Mouse (Mus musculus) embryonic facial prominence, embryonic 13.5 days (tissue): ENCODE data around the gene Cmtm4. TPM values are rescaled to one million over a fixed set of nuclear protein-coding genes. Genes with fewer than 3 reads are reported as not detected.
A peak's percentile ranks its signal among the peaks of the same experiment; 100 is the strongest.
"Not testable (repeated sequence)": the region's sequence is repeated elsewhere in the genome, so short reads cannot be mapped to it uniquely, and the experiment has no call there.

Experiments
- ATAC-seq: fragments of 200-750 bp; cut with Nextera tagmentation; 2 replicates; pipeline ENCODE4 v1.8.0; 2017; ENCODE audit warnings: low read depth; ENCODE audit not compliant: insufficient number of reproducible peaks, insufficient read depth, low FRiP score, low TSS enrichment
- H3K27ac ChIP-seq: fragments of 300-500 bp; sonication (generic); 2 replicates; pipeline ENCODE4 v1.5.1; 2015; ENCODE audit warnings: moderate library complexity, mild to moderate bottlenecking, inconsistent platforms
- H3K27me3 ChIP-seq: fragments of 300-500 bp; sonication (generic); 2 replicates; pipeline ENCODE4 v1.6.1; 2015; ENCODE audit warnings: mild to moderate bottlenecking, inconsistent platforms
- H3K36me3 ChIP-seq: fragments of 300-500 bp; sonication (generic); 2 replicates; pipeline ENCODE4 v1.6.1; 2015; ENCODE audit warnings: mild to moderate bottlenecking, inconsistent platforms
- H3K4me1 ChIP-seq: fragments of 300-500 bp; sonication (generic); 2 replicates; pipeline ENCODE4 v1.6.1; 2015; ENCODE audit warnings: inconsistent platforms
- H3K4me2 ChIP-seq: fragments of 300-500 bp; sonication (generic); 2 replicates; pipeline ENCODE4 v1.6.1; 2015; ENCODE audit warnings: moderate library complexity, mild to moderate bottlenecking, inconsistent platforms
- H3K4me3 ChIP-seq: fragments of 300-500 bp; sonication (generic); 2 replicates; pipeline ENCODE4 v1.5.1; 2015; ENCODE audit warnings: mild to moderate bottlenecking, inconsistent platforms
- H3K9ac ChIP-seq: fragments of 300-500 bp; sonication (generic); 2 replicates; pipeline ENCODE4 v1.6.1; 2015; ENCODE audit warnings: mild to moderate bottlenecking, inconsistent platforms
- H3K9me3 ChIP-seq: fragments of 300-500 bp; sonication (generic); 2 replicates; pipeline ENCODE4 v1.6.1; 2016; ENCODE audit warnings: inconsistent platforms
- WGBS: fragments of 180-500 bp; shearing (Covaris S2); methylation state at CpG from one replicate; pipeline ENCODE4 v1.1.7; 2015; ENCODE audit warnings: mixed read lengths; 5-methylcytosine and 5-hydroxymethylcytosine counted together
- polyA plus RNA-seq: library from polyadenylated mRNA; unstranded; fragments of >200 nt; fragmentation: Nextera tagmentation; extraction: Ambion mirVana; gene quantifications from 2 replicates; pipeline ENCODE4 v1.2.1, GENCODE M21; 2015

The Cmtm4 gene
- polyA plus RNA-seq, 1 experiment from 2014 or later = 3.6 TPM

- no peaks in the 10 kb centered on the region for H3K9me3 ChIP-seq
- WGBS = 57% methylated on average over 1 of the region's 1 CpGs
Observed at GRCm38 (mm10) chr8:104334196-104334595, 61.4 kb downstream of the Cmtm4 start.

GRCm38 (mm10) chr8:104333786-104334185 lies 61.8 kb downstream of the Cmtm4 start:
- H3K36me3 ChIP-seq = no peaks in the 10 kb centered on the region
- H3K4me2 ChIP-seq = no peak overlapping the region
- WGBS = 69% methylated on average over 5 of the region's 5 CpGs
- H3K9me3 ChIP-seq = no peaks in the 10 kb centered on the region
- no peak for ATAC-seq
- H3K9ac ChIP-seq = no peak overlapping the region
- no peak overlapping the region for H3K27ac ChIP-seq
- H3K4me3 ChIP-seq = no peak overlapping the region
- H3K4me1 ChIP-seq = no peaks in the 10 kb centered on the region
- H3K27me3 ChIP-seq = no peaks in the 10 kb centered on the region

More at GRCm38 (mm10) chr8:104334196-104334595, 61.4 kb downstream of the Cmtm4 start:
- Histone ChIP-seq H3K4me3 (no peak overlapping the region), H3K4me1 (0 out of 2 replicates have a peak, but pooled peaks cover under 1% of the 10 kb centered on the region), H3K27ac (no peak overlapping the region), H3K4me2 (no peak overlapping the region), H3K36me3 (no peaks in the 10 kb centered on the region), H3K9ac (no peak overlapping the region), H3K27me3 (no peaks in the 10 kb centered on the region)
- ATAC-seq = no peak

- no peak overlapping the region for H3K9ac ChIP-seq
- ATAC-seq = no peak
- no peaks in the 10 kb centered on the region for H3K27me3 ChIP-seq
- WGBS = 82% methylated on average over 5 of the region's 5 CpGs
- H3K4me3 ChIP-seq = no peak overlapping the region
- no peaks in the 10 kb centered on the region for H3K4me1 ChIP-seq
- no peaks in the 10 kb centered on the region for H3K36me3 ChIP-seq
- H3K9me3 ChIP-seq = no peaks in the 10 kb centered on the region
- no peak overlapping the region for H3K27ac ChIP-seq
- no peak overlapping the region for H3K4me2 ChIP-seq
Observed at GRCm38 (mm10) chr8:104332665-104333631, 62.7 kb downstream of the Cmtm4 start.

GRCm38 (mm10) chr8:104321930-104322329 lies 73.7 kb downstream of the Cmtm4 start, which contains the start of gene Cmtm2b:
Cmtm2b (plus strand) TSS chr8:104322230.
- not testable (repeated sequence) for H3K4me3 ChIP-seq, ATAC-seq, H3K9ac ChIP-seq, H3K4me1 ChIP-seq, H3K27me3 ChIP-seq, H3K27ac ChIP-seq, H3K9me3 ChIP-seq, H3K4me2 ChIP-seq, H3K36me3 ChIP-seq
- 90% methylated on average over 12 of the region's 12 CpGs for WGBS

GRCm38 (mm10) chr8:104321267-104321666 lies 74.3 kb downstream of the Cmtm4 start, which contains the start of gene Gm11020:
Gm11020 (plus strand) TSS chr8:104321567.
- H3K4me1 ChIP-seq, H3K36me3 ChIP-seq, ATAC-seq, H3K4me3 ChIP-seq, H3K27ac ChIP-seq, H3K9me3 ChIP-seq, H3K9ac ChIP-seq, H3K27me3 ChIP-seq, H3K4me2 ChIP-seq: not testable (repeated sequence)
- WGBS = 84% methylated on average over 11 of the region's 11 CpGs

- H3K36me3 ChIP-seq = no peaks in the 10 kb centered on the region
- no peak for ATAC-seq
- no peak overlapping the region for H3K4me2 ChIP-seq
- no peaks in the 10 kb centered on the region for H3K9me3 ChIP-seq
- WGBS = 66% methylated on average over 4 of the region's 4 CpGs
- H3K27ac ChIP-seq = no peak overlapping the region
- no peaks in the 10 kb centered on the region for H3K27me3 ChIP-seq
- no peak overlapping the region for H3K9ac ChIP-seq
- no peaks in the 10 kb centered on the region for H3K4me1 ChIP-seq
- H3K4me3 ChIP-seq = no peak overlapping the region
Observed at GRCm38 (mm10) chr8:104313311-104313710, 82.3 kb downstream of the Cmtm4 start.

GRCm38 (mm10) chr8:104312023-104312422 lies 83.6 kb downstream of the Cmtm4 start:
- not testable (repeated sequence) for H3K27ac ChIP-seq, ATAC-seq, H3K9me3 ChIP-seq, H3K9ac ChIP-seq, H3K4me1 ChIP-seq, H3K4me2 ChIP-seq, H3K27me3 ChIP-seq, H3K4me3 ChIP-seq, H3K36me3 ChIP-seq
- WGBS = 83% methylated on average over 3 of the region's 3 CpGs

GRCm38 (mm10) chr8:104309441-104310155 lies 86.0 kb downstream of the Cmtm4 start, which contains the start of the genes Gm45711 and Cmtm1:
Gm45711 (minus strand) TSS chr8:104310081.
Cmtm1 (minus strand) TSS chr8:104310145.
- H3K27me3 ChIP-seq, H3K4me1 ChIP-seq, H3K9me3 ChIP-seq, H3K4me2 ChIP-seq, H3K4me3 ChIP-seq, H3K36me3 ChIP-seq, H3K27ac ChIP-seq, H3K9ac ChIP-seq: not testable (repeated sequence)
- ATAC-seq = 0 out of 2 replicates have a peak, but pooled peaks have one; percentile 26
- whole genome bisulfite sequencing = 90% methylated on average over 36 of the region's 36 CpGs

GRCm38 (mm10) chr8:104308341-104308740 lies 87.3 kb downstream of the Cmtm4 start:
- H3K4me3 ChIP-seq, H3K4me1 ChIP-seq, H3K27ac ChIP-seq, H3K9ac ChIP-seq, H3K9me3 ChIP-seq, H3K27me3 ChIP-seq, H3K4me2 ChIP-seq, ATAC-seq, H3K36me3 ChIP-seq: not testable (repeated sequence)
- WGBS = 58% methylated on average over 6 of the region's 6 CpGs

GRCm38 (mm10) chr8:104304962-104305361 lies 90.6 kb downstream of the Cmtm4 start:
- Histone ChIP-seq H3K9ac (no peak overlapping the region), H3K9me3 (no peaks in the 10 kb centered on the region), H3K4me2 (no peak overlapping the region), H3K27ac (no peak overlapping the region), H3K4me1 (no peaks in the 10 kb centered on the region), H3K4me3 (no peak overlapping the region), H3K27me3 (no peaks in the 10 kb centered on the region), H3K36me3 (no peaks in the 10 kb centered on the region)
- 86% methylated on average over 11 of the region's 11 CpGs for WGBS
- ATAC-seq = no peak

- not testable (repeated sequence) for H3K9ac ChIP-seq, H3K4me2 ChIP-seq, H3K27ac ChIP-seq, H3K4me1 ChIP-seq, H3K4me3 ChIP-seq, H3K9me3 ChIP-seq, H3K27me3 ChIP-seq, H3K36me3 ChIP-seq, ATAC-seq
- WGBS = 83% methylated on average over 4 of the region's 4 CpGs
Observed at GRCm38 (mm10) chr8:104302536-104302935, 93.1 kb downstream of the Cmtm4 start.
